Mouse (Mus musculus) heart, adult 2 months (tissue): ENCODE results near the gene Pcdh7.

Experiments used
- CTCF ChIP-seq: fragments of 200-600 bp; IDR thresholded peaks from 2 replicates; pipeline ENCODE4 v1.8.1; 2022; ENCODE audit warnings: antibody characterized with exemption, mild to moderate bottlenecking, moderate library complexity
- POLR2A ChIP-seq: fragments of 200-500 bp; IDR thresholded peaks from 2 replicates; pipeline ENCODE4 v1.6.1; 2011; ENCODE audit warnings: mild to moderate bottlenecking, low read depth, low read length, control low read depth; ENCODE audit not compliant: insufficient read depth

DNA sequence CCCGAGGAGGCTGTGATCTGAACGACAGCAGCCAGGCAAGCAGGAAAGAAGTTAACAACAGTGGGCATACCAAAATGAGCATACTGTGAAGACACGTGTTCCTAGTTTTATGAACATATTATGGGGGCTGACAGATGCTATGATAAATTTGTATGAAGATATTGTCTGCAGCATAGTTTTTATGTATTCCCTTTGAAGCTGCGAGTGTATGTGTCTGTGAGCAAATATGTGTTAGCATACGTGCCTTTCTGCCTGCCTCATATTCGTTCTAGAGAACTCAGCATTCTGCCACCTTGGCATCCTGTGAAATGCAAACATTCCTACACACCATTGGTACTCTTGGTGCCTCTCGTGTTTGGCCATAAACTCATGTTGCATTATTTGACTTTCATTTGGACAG lies 307.4 kb downstream of the Pcdh7 start:
- no peak for TF ChIP-seq POLR2A
- no peak for TF ChIP-seq CTCF
